Mouse (Mus musculus) embryonic fibroblast, embryonic 13.5 days (primary cell): ENCODE measurements at regions not wholly inside any gene's neighbourhood (a gene's known extent, or its start where the extent isn't known, plus 50 kb on each side); places are given as distances from the start of the nearest gene placed in this dataset.

Experiments
- CTCF ChIP-seq: IDR thresholded peaks from 2 replicates; pipeline ENCODE4 v1.5.1; 2011; ENCODE audit warnings: mild to moderate bottlenecking, control low read depth, low read length, moderate library complexity, borderline replicate concordance; ENCODE audit not compliant: insufficient read depth
- POLR2A ChIP-seq: IDR thresholded peaks from 2 replicates; pipeline ENCODE4 v1.6.1; 2011; ENCODE audit warnings: low read depth, mild to moderate bottlenecking, control low read depth, low read length, moderate library complexity

GRCm38 (mm10) chr2:138974548-138974947, 519.2 kb upstream of the Sptlc3 start:
- TF ChIP-seq POLR2A (no peak), CTCF (no peak)
